Mouse (Mus musculus) spleen, postnatal 0 days (tissue): ENCODE data around the gene Mrgprb1. TPM values are rescaled to one million over a fixed set of nuclear protein-coding genes. Genes with fewer than 3 reads are reported as not detected.

Experiments used
- polyA plus RNA-seq: library from polyadenylated mRNA; unstranded; fragments of >200 nt; fragmentation: Nextera tagmentation; extraction: Ambion mirVana; gene quantifications from 2 replicates; pipeline ENCODE4 v1.2.1, GENCODE M21; 2015

Mrgprb1 gene
- polyA plus RNA-seq, result 4.5 and 9.9 TPM in 2 replicates

GRCm38 (mm10) chr7:48456242-48456641 lies at the start of gene Mrgprb1:
Gene Mrgprb1, minus strand, starts transcription at chr7:48456342.

GRCm38 (mm10) chr7:48499221-48499620 lies 43.1 kb upstream of the Mrgprb1 start, which contains the start of gene Mrgprx2:
Gene Mrgprx2, minus strand, starts transcription at chr7:48499321.

Other genes with a start within 250 kb of the Mrgprb1 start
- gene Mrgprb8, start 67.8 kb downstream of the Mrgprb1 start, polyA plus RNA-seq, result 0.14 and 0.38 TPM in 2 replicates
- 0.35 and 0.79 TPM in 2 replicates for gene Mrgprx2, start 43.0 kb upstream of the Mrgprb1 start, polyA plus RNA-seq
- gene Mrgprb2, start 101.7 kb upstream of the Mrgprb1 start, polyA plus RNA-seq, result 4.2 and 10.3 TPM in 2 replicates
- not detected in 2 replicates for gene Mrgprb3, start 187.5 kb upstream of the Mrgprb1 start, polyA plus RNA-seq